Mouse (Mus musculus): Measurements from ENCODE around the gene Slc35f1. TPM values are rescaled to one million over a fixed set of nuclear protein-coding genes. Genes with fewer than 3 reads are reported as not detected.

Slc35f1 gene
- total RNA-seq, 2 experiments from 2014 or later = 46.3 to 46.6 TPM

GRCm38 (mm10) chr10:52952581-52952980 is 262.2 kb downstream of the Slc35f1 start:
- Histone ChIP-seq H3K27ac (peak overlapping the region; percentile 76), H3K4me3 (no peak overlapping the region)
- TF ChIP-seq CTCF (IDR thresholded peaks at IDR 0.05) = no peak
- DNase-seq (ENCODE audit: extremely low spot score in 1 of 2, low spot score in 2 of 2) = peak in 1 of 2 experiments; percentile 16
- intact Hi-C loops (cut with DNase I) = loop anchor here (10.0 kb wide), 1 partner anchor 238 kb away; no protein-coding TSS in a partner anchor

GRCm38 (mm10) chr10:52956728-52957127 is 266.4 kb downstream of the Slc35f1 start:
- no peak for TF ChIP-seq CTCF (IDR thresholded peaks at IDR 0.05)
- DNase-seq (ENCODE audit: extremely low spot score in 1 of 2, low spot score in 2 of 2) = no peak

GRCm38 (mm10) chr10:52979251-52979650 is 288.9 kb downstream of the Slc35f1 start:
- no peak for DNase-seq (ENCODE audit: extremely low spot score in 1 of 2, low spot score in 2 of 2)
- no peak overlapping the region for H3K4me3 ChIP-seq
- no peak for TF ChIP-seq CTCF (IDR thresholded peaks at IDR 0.05)
- no peak overlapping the region for H3K27ac ChIP-seq
- intact Hi-C loops (cut with DNase I) = no loop called here

More at GRCm38 (mm10) chr10:52956728-52957127, 266.4 kb downstream of the Slc35f1 start:
- intact Hi-C loops (cut with DNase I) = loop anchor here (10.0 kb wide), 1 partner anchor 242 kb away; no protein-coding TSS in a partner anchor
- H3K27ac ChIP-seq = no peak overlapping the region
- no peak overlapping the region for H3K4me3 ChIP-seq

DNA sequence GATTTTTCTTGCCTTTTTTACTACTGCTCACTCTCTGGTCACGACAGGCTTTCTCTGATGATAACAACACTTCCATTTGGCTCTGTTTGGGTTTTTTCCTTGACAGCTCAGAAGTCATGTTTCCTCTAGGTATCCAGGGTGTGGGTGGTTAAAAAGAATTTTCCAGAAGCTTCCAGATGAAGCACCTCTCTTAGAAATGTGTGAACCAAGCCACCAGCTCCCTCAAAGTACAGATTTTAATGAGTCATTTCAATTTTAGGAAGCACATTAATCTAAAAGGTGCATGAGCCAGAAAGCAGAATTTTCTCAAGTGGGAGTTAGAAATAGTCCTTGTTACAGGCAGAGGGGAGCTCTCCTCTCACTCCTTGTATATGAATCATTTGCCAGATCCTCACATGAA is 292.5 kb downstream of the Slc35f1 start:
- DNase-seq (ENCODE audit: extremely low spot score in 1 of 2, low spot score in 2 of 2) = peak; percentile 37 to 50
- no peak for TF ChIP-seq CTCF (IDR thresholded peaks at IDR 0.05)
- Histone ChIP-seq H3K4me3 (no peak overlapping the region), H3K27ac (peak overlapping the region; percentile 55)
- intact Hi-C loops (cut with DNase I) = loop anchor here (1.0 to 10.0 kb wide), 2 partner anchors 57 to 148 kb away; no protein-coding TSS in a partner anchor

DNA sequence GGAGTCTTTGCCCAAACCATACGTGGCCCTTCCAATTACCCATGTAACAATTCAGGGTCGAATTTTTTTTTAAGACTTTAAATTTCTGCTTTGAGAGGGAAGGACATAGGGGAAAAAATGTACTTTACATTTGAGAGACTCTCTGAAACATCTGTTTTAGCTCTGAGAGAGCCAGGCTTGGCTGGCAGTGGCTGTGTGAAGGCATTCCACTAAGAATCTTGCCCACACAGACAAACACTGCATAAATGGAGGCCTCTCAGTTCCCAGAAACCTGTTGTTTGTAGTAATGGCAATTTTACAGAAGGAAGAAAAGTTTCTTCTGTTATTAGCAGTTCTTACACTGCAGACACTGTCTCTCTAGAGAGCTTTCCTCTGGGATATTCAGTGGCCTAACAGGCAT is 301.9 kb downstream of the Slc35f1 start:
- no peak overlapping the region for H3K4me3 ChIP-seq
- intact Hi-C loops (cut with DNase I) = loop anchor here (5.0 kb wide), 1 partner anchor 300 kb away; the partner anchor contains the start of gene Slc35f1
- no peak overlapping the region for H3K27ac ChIP-seq
- no peak for TF ChIP-seq CTCF (IDR thresholded peaks at IDR 0.05)
- no peak for DNase-seq (ENCODE audit: extremely low spot score in 1 of 2, low spot score in 2 of 2)

- H3K27ac ChIP-seq = no peak overlapping the region
- intact Hi-C loops (cut with DNase I) = no loop called here
- TF ChIP-seq CTCF (IDR thresholded peaks at IDR 0.05) = no peak
- DNase-seq (ENCODE audit: extremely low spot score in 1 of 2, low spot score in 2 of 2) = no peak
- no peak overlapping the region for H3K4me3 ChIP-seq
Measured at GRCm38 (mm10) chr10:52996886-52997285, 306.6 kb downstream of the Slc35f1 start.

DNA sequence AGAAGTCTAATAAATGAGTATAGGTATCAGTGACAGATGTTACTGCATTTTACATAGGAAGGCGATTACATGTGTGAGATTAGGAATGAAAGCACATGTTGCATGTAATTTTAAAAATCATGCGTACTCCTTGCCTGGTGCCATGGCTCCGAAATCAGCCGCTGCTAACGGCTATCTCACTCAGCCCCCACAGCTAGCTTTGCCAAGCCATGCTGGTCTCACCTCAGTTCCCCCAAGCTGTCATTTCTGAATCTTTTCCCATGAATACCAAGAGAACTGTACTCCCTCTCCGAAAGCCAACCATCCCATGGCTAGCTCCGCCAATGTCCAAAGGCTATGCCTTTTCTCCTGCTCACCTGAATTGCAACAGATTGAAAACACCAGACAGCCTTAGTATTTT is 310.8 kb downstream of the Slc35f1 start:
- intact Hi-C loops (cut with DNase I) = no loop called here
- no peak overlapping the region for H3K27ac ChIP-seq
- no peak overlapping the region for H3K4me3 ChIP-seq
- no peak for TF ChIP-seq CTCF (IDR thresholded peaks at IDR 0.05)
- no peak for DNase-seq (ENCODE audit: extremely low spot score in 1 of 2, low spot score in 2 of 2)

- no peak for DNase-seq (ENCODE audit: extremely low spot score in 1 of 2, low spot score in 2 of 2)
- TF ChIP-seq CTCF (IDR thresholded peaks at IDR 0.05) = no peak
- H3K27ac ChIP-seq = no peak overlapping the region
- intact Hi-C loops (cut with DNase I) = no loop called here
- no peak overlapping the region for H3K4me3 ChIP-seq
Measured at GRCm38 (mm10) chr10:53006229-53007190, 316.2 kb downstream of the Slc35f1 start.

DNA sequence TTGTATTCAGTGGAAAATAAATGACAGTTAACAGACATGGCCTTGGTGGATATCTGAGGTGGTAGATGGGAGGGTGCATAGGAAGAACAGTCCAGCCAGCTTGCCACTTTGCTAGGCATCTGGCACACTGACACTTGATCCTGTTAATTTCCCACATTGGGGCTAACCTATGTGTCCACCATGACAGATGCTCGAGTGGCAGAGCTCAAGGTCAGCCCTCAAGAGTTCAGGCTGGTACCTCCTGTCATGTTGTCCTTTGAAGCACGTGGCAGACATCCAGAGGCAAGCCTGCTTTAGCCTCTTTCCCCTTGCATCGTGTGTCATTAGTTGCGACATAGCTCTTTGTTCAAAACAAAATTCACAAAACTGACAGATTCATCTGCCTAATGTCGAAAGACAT is 323.5 kb downstream of the Slc35f1 start:
- Histone ChIP-seq H3K4me3 (no peak overlapping the region), H3K27ac (no peak overlapping the region)
- no peak for TF ChIP-seq CTCF (IDR thresholded peaks at IDR 0.05)
- DNase-seq (ENCODE audit: extremely low spot score in 1 of 2, low spot score in 2 of 2) = no peak
- intact Hi-C loops (cut with DNase I) = no loop called here

DNA sequence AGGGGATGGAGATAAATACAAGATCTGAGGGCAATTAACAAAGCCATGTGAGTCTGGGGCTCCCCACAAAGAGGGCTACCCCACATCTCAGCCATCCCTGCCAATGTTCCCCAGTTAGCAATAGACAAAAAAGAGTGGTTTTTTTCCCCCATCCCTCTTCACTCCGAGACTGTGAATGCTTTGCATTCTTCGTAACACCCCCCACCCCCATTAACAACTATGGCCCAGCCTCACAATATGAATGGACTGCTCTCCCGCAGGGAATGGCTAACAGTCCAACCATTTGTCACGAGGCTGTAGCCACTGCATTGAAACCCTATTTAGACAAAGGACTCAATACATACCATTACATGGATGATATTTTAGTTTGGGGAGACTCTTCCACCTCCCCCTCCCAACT is 338.1 kb downstream of the Slc35f1 start:
- intact Hi-C loops (cut with DNase I) = no loop called here
- TF ChIP-seq CTCF (IDR thresholded peaks at IDR 0.05) = no peak
- DNase-seq (ENCODE audit: extremely low spot score in 1 of 2, low spot score in 2 of 2) = no peak
- H3K27ac ChIP-seq = no peak overlapping the region
- H3K4me3 ChIP-seq = no peak overlapping the region

- intact Hi-C loops (cut with DNase I) = loop anchor here (10.0 kb wide), 1 partner anchor 500 kb away; no protein-coding TSS in a partner anchor
- no peak overlapping the region for H3K27ac ChIP-seq
- H3K4me3 ChIP-seq = no peak overlapping the region
- DNase-seq (ENCODE audit: extremely low spot score in 1 of 2, low spot score in 2 of 2) = no peak
- peak; percentile 21 for TF ChIP-seq CTCF (IDR thresholded peaks at IDR 0.05)
Measured at GRCm38 (mm10) chr10:53035202-53035601, 344.9 kb downstream of the Slc35f1 start.

DNA sequence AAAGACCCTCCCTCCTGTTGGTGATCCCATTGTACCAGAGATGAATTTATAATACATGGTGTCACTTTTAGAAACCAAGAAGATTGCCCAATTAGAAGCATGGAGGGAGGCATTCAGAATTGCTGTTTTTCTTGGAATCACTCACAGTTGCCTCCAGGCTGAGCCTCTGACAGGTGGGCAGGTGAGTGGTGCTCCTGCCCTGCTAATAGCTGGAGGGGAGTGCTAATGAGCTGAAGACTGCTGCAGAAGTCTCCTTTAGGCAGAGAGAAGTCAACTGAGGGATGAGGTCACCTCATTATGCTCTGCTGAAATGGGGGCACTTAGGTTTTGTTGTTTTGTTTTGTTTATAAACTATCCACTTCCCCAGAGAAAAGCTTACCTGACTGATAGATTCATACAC is 355.6 kb downstream of the Slc35f1 start:
- H3K27ac ChIP-seq = no peak overlapping the region
- intact Hi-C loops (cut with DNase I) = no loop called here
- no peak for TF ChIP-seq CTCF (IDR thresholded peaks at IDR 0.05)
- no peak overlapping the region for H3K4me3 ChIP-seq
- DNase-seq (ENCODE audit: extremely low spot score in 1 of 2, low spot score in 2 of 2) = no peak
